Mouse (Mus musculus): ENCODE measurements at regions not wholly inside any gene's neighbourhood (a gene's known extent, or its start where the extent isn't known, plus 50 kb on each side); places are given as distances from the start of the nearest gene placed in this dataset.

GRCm38 (mm10) chr1:57096740-57097139 lies 118.3 kb upstream of the Satb2 start:
- Histone ChIP-seq H3K9me3 (ENCODE audit: control insufficient read depth, low read length) (no peaks in the 10 kb centered on the region), H3K27me3 (ENCODE audit: control insufficient read depth, insufficient read depth, low read length) (no peaks in the 10 kb centered on the region), H3K36me3 (replicated peaks; ENCODE audit: control insufficient read depth, insufficient read depth, low read depth) (no peaks in the 10 kb centered on the region), H3K4me1 (replicated peaks; ENCODE audit: control insufficient read depth in 2 of 2, insufficient read depth in 2 of 2, low read length in 1 of 2) (no peaks in the 10 kb centered on the region), H3K4me2 (ENCODE audit: low read depth) (no peak overlapping the region), H3K4me3 (ENCODE audit: insufficient read depth in 1 of 2, low read depth in 2 of 2, low read length in 2 of 2) (no peak overlapping the region), H3K27ac (no peak overlapping the region), H3K9ac (replicated peaks) (no peak overlapping the region)
- 65% methylated on average over 8 of the region's 8 CpGs for WGBS (ENCODE audit: insufficient replicate concordance)
- no peak for DNase-seq (ENCODE audit: low read depth in 3 of 3, low spot score in 3 of 3)
- ATAC-seq (ENCODE audit: insufficient read depth), result no peak
- TF ChIP-seq EP300 (IDR thresholded peaks at IDR 0.05; ENCODE audit: low read depth), result no peak
- TF ChIP-seq CTCF (IDR thresholded peaks at IDR 0.05; ENCODE audit: low read depth), result no peak

DNA sequence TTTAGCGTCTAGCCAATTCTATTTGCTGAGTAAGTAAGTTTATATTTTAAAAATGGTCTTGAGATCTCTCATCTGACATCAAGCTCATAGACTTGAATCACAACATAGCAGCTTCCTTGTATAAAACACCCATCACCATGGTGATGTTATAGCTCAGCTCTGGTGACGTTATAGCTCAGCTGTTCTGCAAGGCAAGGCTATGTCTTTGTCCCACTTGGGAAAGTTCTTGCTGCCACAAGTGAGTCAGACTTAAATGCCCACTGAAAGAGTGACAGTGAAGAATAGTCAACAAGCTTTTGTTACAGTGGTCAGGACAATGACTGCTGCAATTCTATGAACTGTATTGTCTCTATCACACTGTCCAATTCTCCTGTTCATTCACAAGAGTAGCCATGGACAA lies 122.2 kb upstream of the Satb2 start:
- ATAC-seq (ENCODE audit: insufficient read depth) (no peak), DNase-seq (ENCODE audit: low read depth in 3 of 3, low spot score in 3 of 3) (no peak)
- no peaks in the 10 kb centered on the region for H3K36me3 ChIP-seq (replicated peaks; ENCODE audit: control insufficient read depth, insufficient read depth, low read depth)
- H3K9me3 ChIP-seq (ENCODE audit: control insufficient read depth, low read length), result no peaks in the 10 kb centered on the region
- H3K4me2 ChIP-seq (ENCODE audit: low read depth), result no peak overlapping the region
- no peak overlapping the region for H3K9ac ChIP-seq (replicated peaks)
- H3K27ac ChIP-seq, result no peak overlapping the region
- H3K4me3 ChIP-seq (ENCODE audit: insufficient read depth in 1 of 2, low read depth in 2 of 2, low read length in 2 of 2), result no peak overlapping the region
- no peaks in the 10 kb centered on the region for H3K27me3 ChIP-seq (ENCODE audit: control insufficient read depth, insufficient read depth, low read length)
- WGBS (ENCODE audit: insufficient replicate concordance), result 72% methylated on average over 2 of the region's 2 CpGs
- TF ChIP-seq CTCF (IDR thresholded peaks at IDR 0.05; ENCODE audit: low read depth) (no peak), EP300 (IDR thresholded peaks at IDR 0.05; ENCODE audit: low read depth) (no peak)
- H3K4me1 ChIP-seq (replicated peaks; ENCODE audit: control insufficient read depth in 2 of 2, insufficient read depth in 2 of 2, low read length in 1 of 2), result no peaks in the 10 kb centered on the region

DNA sequence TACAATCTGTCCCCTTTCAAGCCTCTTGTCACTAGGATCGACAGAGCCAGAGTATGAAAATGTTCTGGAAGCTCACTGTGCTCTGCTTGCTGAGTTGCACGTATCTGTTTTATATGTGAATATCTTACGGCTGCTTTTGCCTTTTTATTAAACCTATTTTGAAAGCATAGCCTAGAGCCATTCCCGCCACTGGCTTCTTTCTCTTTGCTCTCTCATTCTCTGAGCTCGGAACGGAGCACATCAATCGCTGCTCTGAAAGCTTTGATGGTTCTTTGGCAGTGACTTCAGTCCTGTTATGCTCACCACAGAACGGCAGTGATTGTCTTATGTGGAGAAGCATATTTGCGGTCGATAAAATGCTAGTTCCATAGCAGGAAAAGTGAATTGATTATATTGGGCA lies 128.9 kb upstream of the Satb2 start:
- H3K4me1 ChIP-seq (replicated peaks; ENCODE audit: control insufficient read depth in 2 of 2, insufficient read depth in 2 of 2, low read length in 1 of 2), result no peaks in the 10 kb centered on the region
- ATAC-seq (ENCODE audit: insufficient read depth), result no peak
- no peaks in the 10 kb centered on the region for H3K36me3 ChIP-seq (replicated peaks; ENCODE audit: control insufficient read depth, insufficient read depth, low read depth)
- DNase-seq (ENCODE audit: low read depth in 3 of 3, low spot score in 3 of 3), result no peak
- H3K27me3 ChIP-seq (ENCODE audit: control insufficient read depth, insufficient read depth, low read length), result no peaks in the 10 kb centered on the region
- H3K9ac ChIP-seq (replicated peaks), result no peak overlapping the region
- WGBS (ENCODE audit: insufficient replicate concordance), result 70% methylated on average over 10 of the region's 10 CpGs
- no peak for TF ChIP-seq CTCF (IDR thresholded peaks at IDR 0.05; ENCODE audit: low read depth)
- no peak for TF ChIP-seq EP300 (IDR thresholded peaks at IDR 0.05; ENCODE audit: low read depth)
- no peak overlapping the region for H3K4me2 ChIP-seq (ENCODE audit: low read depth)
- no peak overlapping the region for H3K4me3 ChIP-seq (ENCODE audit: insufficient read depth in 1 of 2, low read depth in 2 of 2, low read length in 2 of 2)
- no peaks in the 10 kb centered on the region for H3K9me3 ChIP-seq (ENCODE audit: control insufficient read depth, low read length)
- no peak overlapping the region for H3K27ac ChIP-seq

GRCm38 (mm10) chr1:57120678-57121077 lies 142.2 kb upstream of the Satb2 start:
- Histone ChIP-seq H3K27ac (no peak overlapping the region), H3K36me3 (replicated peaks; ENCODE audit: control insufficient read depth, insufficient read depth, low read depth) (no peaks in the 10 kb centered on the region), H3K9ac (replicated peaks) (no peak overlapping the region), H3K27me3 (ENCODE audit: control insufficient read depth, insufficient read depth, low read length) (no peaks in the 10 kb centered on the region), H3K4me3 (ENCODE audit: insufficient read depth in 1 of 2, low read depth in 2 of 2, low read length in 2 of 2) (no peak overlapping the region), H3K4me1 (replicated peaks; ENCODE audit: control insufficient read depth in 2 of 2, insufficient read depth in 2 of 2, low read length in 1 of 2) (no peaks in the 10 kb centered on the region), H3K9me3 (ENCODE audit: control insufficient read depth, low read length) (no peaks in the 10 kb centered on the region), H3K4me2 (ENCODE audit: low read depth) (no peak overlapping the region)
- WGBS (ENCODE audit: insufficient replicate concordance), result 56% methylated on average over 2 of the region's 2 CpGs
- no peak for DNase-seq (ENCODE audit: low read depth in 3 of 3, low spot score in 3 of 3)
- TF ChIP-seq CTCF (IDR thresholded peaks at IDR 0.05; ENCODE audit: low read depth) (no peak), EP300 (IDR thresholded peaks at IDR 0.05; ENCODE audit: low read depth) (no peak)
- no peak for ATAC-seq (ENCODE audit: insufficient read depth)

GRCm38 (mm10) chr1:57144181-57144580 lies 165.7 kb upstream of the Satb2 start:
- H3K9ac ChIP-seq (replicated peaks), result no peak overlapping the region
- DNase-seq (ENCODE audit: low read depth in 3 of 3, low spot score in 3 of 3) (no peak), ATAC-seq (ENCODE audit: insufficient read depth) (no peak)
- H3K36me3 ChIP-seq (replicated peaks; ENCODE audit: control insufficient read depth, insufficient read depth, low read depth), result no peaks in the 10 kb centered on the region
- no peak for TF ChIP-seq EP300 (IDR thresholded peaks at IDR 0.05; ENCODE audit: low read depth)
- TF ChIP-seq CTCF (IDR thresholded peaks at IDR 0.05; ENCODE audit: low read depth), result no peak
- H3K27ac ChIP-seq, result no peak overlapping the region
- no peak overlapping the region for H3K4me2 ChIP-seq (ENCODE audit: low read depth)
- H3K4me1 ChIP-seq (replicated peaks; ENCODE audit: control insufficient read depth in 2 of 2, insufficient read depth in 2 of 2, low read length in 1 of 2), result no peaks in the 10 kb centered on the region
- 54% methylated on average over 3 of the region's 3 CpGs for WGBS (ENCODE audit: insufficient replicate concordance)
- no peaks in the 10 kb centered on the region for H3K27me3 ChIP-seq (ENCODE audit: control insufficient read depth, insufficient read depth, low read length)
- no peaks in the 10 kb centered on the region for H3K9me3 ChIP-seq (ENCODE audit: control insufficient read depth, low read length)
- no peak overlapping the region for H3K4me3 ChIP-seq (ENCODE audit: insufficient read depth in 1 of 2, low read depth in 2 of 2, low read length in 2 of 2)
